Mouse (Mus musculus): ENCODE measurements around the gene Taf1b.
A peak's percentile ranks its signal among the peaks of the same experiment; 100 is the strongest.

The Taf1b gene

GRCm38 (mm10) chr12:24552531-24552930 lies 54.4 kb downstream of the Taf1b start:
- no peak for DNase-seq (ENCODE audit: low spot score in 2 of 2)

GRCm38 (mm10) chr12:24555976-24556375 lies 57.8 kb downstream of the Taf1b start:
- DNase-seq (ENCODE audit: low spot score in 2 of 2) = no peak

- no peak for DNase-seq (ENCODE audit: low spot score in 2 of 2)
Measured at GRCm38 (mm10) chr12:24563395-24563960, 65.3 kb downstream of the Taf1b start.

GRCm38 (mm10) chr12:24565311-24565710 lies 67.2 kb downstream of the Taf1b start:
- DNase-seq (ENCODE audit: low spot score in 2 of 2) = no peak

- no peak for DNase-seq (ENCODE audit: low spot score in 2 of 2)
Measured at GRCm38 (mm10) chr12:24567606-24568005, 69.4 kb downstream of the Taf1b start.

GRCm38 (mm10) chr12:24571523-24572392 lies 73.6 kb downstream of the Taf1b start, which contains the start of gene Grhl1:
Gene Grhl1, plus strand, starts transcription at chr12:24572283.
- peak; percentile 87 for DNase-seq (ENCODE audit: low spot score in 2 of 2)

GRCm38 (mm10) chr12:24572421-24573274 lies 74.5 kb downstream of the Taf1b start:
- no peak for DNase-seq (ENCODE audit: low spot score in 2 of 2)

- DNase-seq (ENCODE audit: low spot score in 2 of 2) = no peak
Measured at GRCm38 (mm10) chr12:24573275-24573580, 75.1 kb downstream of the Taf1b start.

GRCm38 (mm10) chr12:24574870-24575269 lies 76.7 kb downstream of the Taf1b start:
- no peak for DNase-seq (ENCODE audit: low spot score in 2 of 2)

- DNase-seq (ENCODE audit: low spot score in 2 of 2) = no peak
Measured at GRCm38 (mm10) chr12:24580452-24580851, 82.3 kb downstream of the Taf1b start.

GRCm38 (mm10) chr12:24580996-24581683 lies 83.0 kb downstream of the Taf1b start:
- no peak for DNase-seq (ENCODE audit: low spot score in 2 of 2)

- DNase-seq (ENCODE audit: low spot score in 2 of 2) = no peak
Measured at GRCm38 (mm10) chr12:24583653-24584052, 85.5 kb downstream of the Taf1b start.

- DNase-seq (ENCODE audit: low spot score in 2 of 2) = peak in 1 of 2 experiments; percentile 38
Measured at GRCm38 (mm10) chr12:24584835-24585234, 86.7 kb downstream of the Taf1b start.

GRCm38 (mm10) chr12:24586193-24586592 lies 88.0 kb downstream of the Taf1b start:
- DNase-seq (ENCODE audit: low spot score in 2 of 2) = no peak

GRCm38 (mm10) chr12:24590371-24590770 lies 92.2 kb downstream of the Taf1b start:
- DNase-seq (ENCODE audit: low spot score in 2 of 2) = no peak

- no peak for DNase-seq (ENCODE audit: low spot score in 2 of 2)
Measured at GRCm38 (mm10) chr12:24592055-24592454, 93.9 kb downstream of the Taf1b start.

- peak in 1 of 2 experiments; percentile 36 for DNase-seq (ENCODE audit: low spot score in 2 of 2)
Measured at GRCm38 (mm10) chr12:24592956-24593672, 95.0 kb downstream of the Taf1b start.

- no peak for DNase-seq (ENCODE audit: low spot score in 2 of 2)
Measured at GRCm38 (mm10) chr12:24597376-24597775, 99.2 kb downstream of the Taf1b start.

GRCm38 (mm10) chr12:24599366-24599895 lies 101.3 kb downstream of the Taf1b start:
- no peak for DNase-seq (ENCODE audit: low spot score in 2 of 2)

GRCm38 (mm10) chr12:24600074-24600473 lies 101.9 kb downstream of the Taf1b start:
- no peak for DNase-seq (ENCODE audit: low spot score in 2 of 2)

GRCm38 (mm10) chr12:24600806-24601205 lies 102.6 kb downstream of the Taf1b start:
- DNase-seq (ENCODE audit: low spot score in 2 of 2) = peak; percentile 54 to 70
